Mouse (Mus musculus) embryo, embryonic 11.5 days (tissue): Measurements from ENCODE around the gene Ikzf1.

Experiments
- DNase-seq: peaks from one replicate; pipeline ENCODE4 v3.0.0-alpha.2; 2012; ENCODE audit warnings: low read depth, low spot score

Gene Ikzf1

GRCm38 (mm10) chr11:11690059-11690844 lies 5.4 kb downstream of the Ikzf1 start:
- no peak for DNase-seq

DNA sequence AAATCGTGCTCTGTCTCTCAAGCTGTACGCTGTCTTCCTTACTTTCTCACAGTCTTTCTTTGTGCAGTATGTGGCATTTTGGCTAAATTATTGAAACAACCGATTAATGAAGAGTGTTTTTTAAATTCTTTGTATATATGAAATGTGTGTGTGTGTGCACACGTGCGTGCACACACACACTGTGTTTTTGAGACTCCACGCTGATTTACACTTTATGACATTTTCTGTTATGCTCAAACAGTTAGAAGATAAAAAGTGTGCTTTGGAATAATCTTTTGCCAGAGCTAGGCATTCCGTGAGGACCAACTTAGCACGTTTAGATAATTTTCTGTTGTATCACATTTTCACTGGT lies 6.0 kb downstream of the Ikzf1 start:
- DNase-seq: no peak

- DNase-seq: no peak
Observed at GRCm38 (mm10) chr11:11691324-11692058, 6.7 kb downstream of the Ikzf1 start.

- no peak for DNase-seq
Observed at GRCm38 (mm10) chr11:11692558-11693166, 7.9 kb downstream of the Ikzf1 start.

GRCm38 (mm10) chr11:11693446-11693845 lies 8.6 kb downstream of the Ikzf1 start:
- DNase-seq: no peak

DNA sequence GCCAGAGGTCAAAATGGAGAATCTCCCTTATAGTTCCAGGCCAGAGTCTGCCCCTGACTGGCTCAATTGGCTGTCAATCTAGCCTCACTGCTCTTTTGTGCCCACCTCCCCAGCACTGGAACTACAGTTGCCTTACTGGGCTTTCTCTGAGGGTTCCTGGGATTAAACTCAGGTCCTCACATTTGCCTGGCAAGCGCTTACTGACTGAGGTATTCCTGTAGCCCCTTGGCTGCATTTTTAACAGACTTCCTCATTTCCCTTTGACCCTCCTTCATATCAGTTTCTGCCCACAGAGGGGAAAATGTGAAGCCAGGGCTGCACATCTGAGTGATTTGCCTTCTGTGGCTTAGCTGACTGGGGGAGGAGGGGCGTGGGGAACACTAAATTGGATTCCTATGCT lies 9.3 kb downstream of the Ikzf1 start:
- no peak for DNase-seq

DNA sequence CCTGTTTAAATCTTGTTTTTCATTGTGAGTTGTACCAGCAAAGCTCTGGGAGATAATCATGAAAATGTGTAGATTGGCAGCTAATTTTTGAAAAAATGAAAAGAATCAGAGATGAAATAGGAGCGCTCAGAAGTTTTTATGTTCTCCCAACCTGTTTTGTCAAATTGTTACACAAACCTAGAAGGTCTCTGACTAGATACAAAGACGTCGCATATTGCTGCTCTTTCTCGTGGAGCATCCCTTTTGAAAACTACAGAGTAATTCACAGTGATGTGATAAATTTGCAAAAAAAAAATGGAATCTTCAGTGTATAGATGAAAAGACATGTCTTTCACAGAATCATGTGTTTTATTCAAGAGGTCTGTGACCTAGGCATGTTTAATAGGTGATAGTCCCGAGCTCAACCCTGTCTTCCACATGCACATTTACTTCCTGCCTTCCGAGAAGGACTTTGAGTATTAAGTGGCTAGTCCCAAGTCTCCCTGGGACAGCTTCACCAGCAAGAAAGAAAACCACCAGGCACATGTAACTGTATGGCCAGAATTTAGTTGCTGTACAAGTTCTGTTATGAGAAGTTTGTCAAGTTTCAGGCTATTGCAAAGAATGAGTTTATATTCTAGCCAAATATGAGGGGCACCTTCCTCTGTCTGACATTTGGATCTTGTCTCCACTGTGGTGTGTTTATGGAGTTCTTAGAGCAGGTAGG lies 9.8 kb downstream of the Ikzf1 start:
- DNase-seq: no peak

GRCm38 (mm10) chr11:11695211-11695887 lies 10.5 kb downstream of the Ikzf1 start:
- no peak for DNase-seq

DNA sequence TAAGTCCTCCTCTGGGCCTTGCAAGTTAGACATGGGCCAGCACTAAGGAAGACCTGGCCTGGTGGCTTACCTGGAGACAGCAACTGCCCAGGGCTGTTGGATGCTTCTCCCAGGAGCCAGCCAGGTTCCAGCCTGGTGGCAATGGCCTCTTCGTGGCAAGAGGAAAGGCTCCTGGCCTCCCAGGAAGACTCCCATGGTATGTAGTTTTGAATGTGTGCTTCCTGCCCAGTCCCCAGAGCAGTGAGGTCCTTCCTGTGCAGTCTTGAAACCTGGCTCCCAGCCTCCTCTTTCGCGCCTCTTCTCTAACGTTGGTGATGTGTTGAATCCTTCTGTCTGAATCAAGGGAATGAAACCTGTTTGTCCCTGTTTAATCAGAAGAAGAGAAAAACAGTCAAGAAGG lies 11.1 kb downstream of the Ikzf1 start:
- no peak for DNase-seq

GRCm38 (mm10) chr11:11696814-11697213 lies 12.0 kb downstream of the Ikzf1 start:
- no peak for DNase-seq

GRCm38 (mm10) chr11:11701378-11701777 lies 16.6 kb downstream of the Ikzf1 start:
- DNase-seq: no peak

- DNase-seq: no peak
Observed at GRCm38 (mm10) chr11:11703776-11704175, 19.0 kb downstream of the Ikzf1 start.

- no peak for DNase-seq
Observed at GRCm38 (mm10) chr11:11708154-11708719, 23.4 kb downstream of the Ikzf1 start.

GRCm38 (mm10) chr11:11709311-11709710 lies 24.5 kb downstream of the Ikzf1 start:
- DNase-seq: no peak

GRCm38 (mm10) chr11:11710718-11711117 lies 25.9 kb downstream of the Ikzf1 start:
- DNase-seq: no peak

- no peak for DNase-seq
Observed at GRCm38 (mm10) chr11:11711748-11712147, 26.9 kb downstream of the Ikzf1 start.

- DNase-seq: no peak
Observed at GRCm38 (mm10) chr11:11714676-11715075, 29.9 kb downstream of the Ikzf1 start.

DNA sequence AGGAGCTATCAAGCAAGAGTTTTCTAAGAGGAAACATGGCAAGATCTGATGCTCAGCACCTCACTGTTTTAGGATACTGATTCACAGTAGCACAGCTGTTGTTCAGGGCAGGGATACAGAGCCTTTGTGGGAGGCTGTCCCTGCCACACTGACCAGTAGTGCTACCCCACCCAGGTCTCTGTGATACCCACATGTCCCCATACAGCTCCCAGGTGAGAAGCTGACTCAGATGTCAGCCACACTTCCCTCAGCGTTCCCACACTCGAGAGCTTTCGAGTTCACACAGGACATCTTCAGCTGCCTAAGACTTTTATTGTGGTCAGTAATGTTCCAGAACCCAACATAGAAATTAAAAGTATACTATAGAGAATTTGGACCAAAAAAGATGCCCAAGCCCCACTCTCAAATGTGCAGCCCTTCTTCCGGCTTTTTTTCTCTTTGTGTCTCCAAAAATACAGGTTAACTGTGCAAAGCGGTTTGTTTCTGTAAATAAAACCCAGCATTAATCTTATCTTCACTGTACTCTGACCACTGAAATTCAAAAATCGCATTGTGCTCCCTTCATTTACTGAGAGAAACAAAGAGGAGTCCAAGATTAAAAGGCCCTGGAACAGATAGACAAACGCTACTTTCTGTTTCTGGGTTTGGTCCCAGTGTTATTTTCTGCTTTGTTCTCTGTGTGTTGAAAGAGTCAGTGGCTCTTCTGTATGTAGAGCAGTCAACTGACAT lies 31.3 kb downstream of the Ikzf1 start:
- DNase-seq: no peak

DNA sequence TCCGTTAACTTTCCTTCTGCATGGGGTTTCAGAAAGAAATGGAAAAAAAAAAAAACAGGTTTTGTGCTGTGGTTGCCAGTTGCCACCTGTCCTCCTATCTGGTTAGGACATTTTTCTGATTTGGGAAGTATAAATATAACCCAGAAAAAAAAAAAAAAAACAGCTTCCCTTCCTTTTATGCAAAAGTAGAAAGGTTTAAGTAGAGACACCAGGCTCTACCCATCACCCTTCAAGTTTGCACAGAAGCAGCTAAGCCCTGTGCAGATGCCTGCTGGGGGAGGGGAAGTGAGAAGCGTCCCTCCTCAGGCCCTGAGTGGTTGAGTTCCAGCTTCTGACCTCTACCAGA lies 31.9 kb downstream of the Ikzf1 start:
- DNase-seq: no peak

DNA sequence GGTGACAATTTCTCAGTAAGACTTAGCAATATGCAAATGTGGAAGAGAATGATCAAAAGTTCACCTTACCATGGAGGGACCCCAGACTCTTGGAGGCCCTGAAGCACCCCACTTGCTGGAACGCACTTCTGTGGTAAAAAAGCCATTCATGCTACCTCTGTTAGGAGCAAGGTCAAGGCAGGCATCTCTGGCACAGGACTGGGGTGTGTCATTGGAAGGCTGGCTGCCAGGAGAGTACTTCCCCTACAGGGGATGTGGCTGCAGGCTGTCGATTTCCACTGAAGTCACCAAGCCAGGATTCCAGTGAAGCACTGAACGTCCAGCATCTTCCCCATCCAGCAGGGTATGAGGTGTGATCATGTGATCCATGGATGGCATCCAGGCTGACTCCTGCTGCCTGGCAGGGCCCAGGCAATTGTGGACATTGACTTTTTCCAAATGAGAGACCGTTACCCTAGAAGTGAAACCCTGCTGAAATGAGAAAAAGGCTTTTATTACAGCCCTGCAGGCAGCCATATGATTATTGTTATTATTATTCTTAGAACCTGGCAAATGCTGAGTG lies 32.9 kb downstream of the Ikzf1 start:
- no peak for DNase-seq
